Mouse (Mus musculus): ENCODE results near the gene Gm8369. TPM values are rescaled to one million over a fixed set of nuclear protein-coding genes. Genes with fewer than 3 reads are reported as not detected.
"Not testable (repeated sequence)": the region's sequence is repeated elsewhere in the genome, so short reads cannot be mapped to it uniquely, and the experiment has no call there.

The Gm8369 gene
- polyA plus RNA-seq, 1 experiment from 2014 or later = not detected

GRCm38 (mm10) chr19:11517373-11517772 lies 31.6 kb downstream of the Gm8369 start:
- WGBS (ENCODE audit: insufficient replicate concordance) = 13% methylated on average over 1 of the region's 1 CpGs
- H3K4me2 ChIP-seq; H3K9me3 ChIP-seq (replicated peaks); ATAC-seq; H3K4me1 ChIP-seq; H3K9ac ChIP-seq; H3K4me3 ChIP-seq; H3K27me3 ChIP-seq (replicated peaks); H3K36me3 ChIP-seq; H3K27ac ChIP-seq: not testable (repeated sequence)

GRCm38 (mm10) chr19:11518356-11518755 lies 32.6 kb downstream of the Gm8369 start:
- not testable (repeated sequence) for H3K4me2 ChIP-seq; H3K9ac ChIP-seq; H3K27ac ChIP-seq; ATAC-seq; H3K27me3 ChIP-seq (replicated peaks); H3K9me3 ChIP-seq (replicated peaks); H3K4me1 ChIP-seq; H3K36me3 ChIP-seq; H3K4me3 ChIP-seq
- WGBS (ENCODE audit: insufficient replicate concordance) = 19% methylated on average over 2 of the region's 2 CpGs

DNA sequence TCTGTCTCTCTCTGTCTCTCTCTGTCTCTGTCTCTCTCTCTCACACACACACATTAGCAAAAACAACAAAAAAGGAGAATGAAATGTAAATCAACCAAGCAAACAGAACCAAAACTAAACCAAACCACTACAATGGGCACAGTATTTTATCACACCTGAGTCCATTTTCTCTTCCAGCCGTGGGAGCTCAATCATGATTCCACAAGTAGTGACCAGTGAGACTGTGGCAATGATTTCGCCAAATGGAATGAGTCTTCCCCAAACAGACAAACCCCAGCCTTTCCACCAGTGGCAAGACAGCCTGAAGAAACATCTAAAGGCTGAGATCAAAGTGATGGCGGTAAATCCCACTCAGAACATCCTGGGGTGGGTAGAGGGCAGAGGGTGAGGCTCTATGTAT lies 34.4 kb downstream of the Gm8369 start:
- Histone ChIP-seq H3K9ac (no peak overlapping the region), H3K36me3 (no peaks in the 10 kb centered on the region), H3K27ac (no peak overlapping the region), H3K4me3 (no peak overlapping the region), H3K4me1 (no peaks in the 10 kb centered on the region), H3K27me3 (replicated peaks) (no peaks in the 10 kb centered on the region), H3K9me3 (replicated peaks) (no peaks in the 10 kb centered on the region), H3K4me2 (no peak overlapping the region)
- 63% methylated on average over 3 of the region's 3 CpGs for WGBS (ENCODE audit: insufficient replicate concordance)
- no peak for ATAC-seq

- Histone ChIP-seq H3K9me3 (replicated peaks) (no peaks in the 10 kb centered on the region), H3K4me3 (no peak overlapping the region), H3K27ac (no peak overlapping the region), H3K36me3 (no peaks in the 10 kb centered on the region), H3K4me2 (no peak overlapping the region), H3K4me1 (0 out of 2 replicates have a peak, but pooled peaks cover 4% of the 10 kb centered on the region), H3K9ac (no peak overlapping the region), H3K27me3 (replicated peaks) (no peaks in the 10 kb centered on the region)
- WGBS (ENCODE audit: insufficient replicate concordance) = 66% methylated on average over 1 of the region's 1 CpGs
- no peak for ATAC-seq
These were observed 47.7 kb downstream of the Gm8369 start for GRCm38 (mm10) chr19:11533421-11533820.

GRCm38 (mm10) chr19:11533888-11534445 lies 48.2 kb downstream of the Gm8369 start:
- Histone ChIP-seq H3K27ac (no peak overlapping the region), H3K36me3 (no peaks in the 10 kb centered on the region), H3K4me1 (0 out of 2 replicates have a peak, but pooled peaks cover 4% of the 10 kb centered on the region), H3K9ac (no peak overlapping the region), H3K27me3 (replicated peaks) (no peaks in the 10 kb centered on the region), H3K4me2 (no peak overlapping the region), H3K4me3 (no peak overlapping the region), H3K9me3 (replicated peaks) (no peaks in the 10 kb centered on the region)
- ATAC-seq = no peak
- 53% methylated on average over 2 of the region's 2 CpGs for WGBS (ENCODE audit: insufficient replicate concordance)

GRCm38 (mm10) chr19:11536593-11536992 lies 50.9 kb downstream of the Gm8369 start, which contains the start of gene Ms4a4d:
Gene Ms4a4d, plus strand, starts transcription at chr19:11536801.
- no peaks in the 10 kb centered on the region for H3K36me3 ChIP-seq
- no peaks in the 10 kb centered on the region for H3K9me3 ChIP-seq (replicated peaks)
- 0 out of 2 replicates have a peak, but pooled peaks cover 4% of the 10 kb centered on the region for H3K4me1 ChIP-seq
- H3K4me3 ChIP-seq = no peak within 1 kb of the TSS
- 18% methylated on average over 7 of the region's 7 CpGs for WGBS (ENCODE audit: insufficient replicate concordance)
- no peak within 1 kb of the TSS for H3K4me2 ChIP-seq
- no peaks in the 10 kb centered on the region for H3K27me3 ChIP-seq (replicated peaks)
- no peak for ATAC-seq
- H3K27ac ChIP-seq = no peak within 1 kb of the TSS
- H3K9ac ChIP-seq = no peak within 1 kb of the TSS

GRCm38 (mm10) chr19:11537336-11537735 lies 51.6 kb downstream of the Gm8369 start:
- Histone ChIP-seq H3K9ac (no peak overlapping the region), H3K4me2 (no peak overlapping the region), H3K27me3 (replicated peaks) (no peaks in the 10 kb centered on the region), H3K4me3 (no peak overlapping the region), H3K27ac (no peak overlapping the region), H3K9me3 (replicated peaks) (no peaks in the 10 kb centered on the region), H3K36me3 (no peaks in the 10 kb centered on the region), H3K4me1 (0 out of 2 replicates have a peak, but pooled peaks cover 4% of the 10 kb centered on the region)
- no peak for ATAC-seq
- 12% methylated on average over 2 of the region's 2 CpGs for WGBS (ENCODE audit: insufficient replicate concordance)

GRCm38 (mm10) chr19:11540166-11540821 lies 54.6 kb downstream of the Gm8369 start:
- H3K9me3 ChIP-seq (replicated peaks); ATAC-seq; H3K4me1 ChIP-seq; H3K9ac ChIP-seq; H3K36me3 ChIP-seq; H3K27ac ChIP-seq; H3K4me3 ChIP-seq; H3K27me3 ChIP-seq (replicated peaks); H3K4me2 ChIP-seq: not testable (repeated sequence)
- 75% methylated on average over 1 of the region's 1 CpGs for WGBS (ENCODE audit: insufficient replicate concordance)

DNA sequence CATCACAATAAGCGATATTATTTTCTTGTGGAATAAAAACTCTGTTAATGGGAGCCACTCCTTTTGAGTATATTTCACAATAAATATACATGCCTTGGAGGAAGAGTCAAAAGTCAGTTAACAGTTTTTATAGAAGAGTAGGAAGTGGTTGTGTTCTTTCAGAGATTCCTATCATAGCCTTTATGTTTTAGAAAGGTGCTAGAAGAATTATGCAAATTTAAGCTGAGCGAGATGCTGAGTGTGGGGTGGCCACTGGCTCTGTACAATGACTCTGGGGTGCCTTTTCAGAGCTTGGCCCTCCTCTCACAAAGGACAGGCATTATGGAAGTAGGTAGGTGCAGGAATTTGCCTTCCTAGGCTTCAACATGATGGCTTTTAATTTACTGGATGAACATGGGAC lies 58.6 kb downstream of the Gm8369 start:
- H3K9ac ChIP-seq; ATAC-seq; H3K27ac ChIP-seq; H3K4me1 ChIP-seq; H3K27me3 ChIP-seq (replicated peaks); H3K9me3 ChIP-seq (replicated peaks); H3K36me3 ChIP-seq; H3K4me3 ChIP-seq; H3K4me2 ChIP-seq: not testable (repeated sequence)
- 70% methylated on average over 2 of the region's 2 CpGs for WGBS (ENCODE audit: insufficient replicate concordance)

- Histone ChIP-seq H3K9me3 (replicated peaks) (no peaks in the 10 kb centered on the region), H3K36me3 (no peaks in the 10 kb centered on the region), H3K4me3 (no peak overlapping the region), H3K9ac (no peak overlapping the region), H3K4me2 (no peak overlapping the region), H3K27ac (no peak overlapping the region), H3K4me1 (no peaks in the 10 kb centered on the region), H3K27me3 (replicated peaks) (no peaks in the 10 kb centered on the region)
- no peak for ATAC-seq
These were observed 62.2 kb downstream of the Gm8369 start for GRCm38 (mm10) chr19:11547911-11548310.

DNA sequence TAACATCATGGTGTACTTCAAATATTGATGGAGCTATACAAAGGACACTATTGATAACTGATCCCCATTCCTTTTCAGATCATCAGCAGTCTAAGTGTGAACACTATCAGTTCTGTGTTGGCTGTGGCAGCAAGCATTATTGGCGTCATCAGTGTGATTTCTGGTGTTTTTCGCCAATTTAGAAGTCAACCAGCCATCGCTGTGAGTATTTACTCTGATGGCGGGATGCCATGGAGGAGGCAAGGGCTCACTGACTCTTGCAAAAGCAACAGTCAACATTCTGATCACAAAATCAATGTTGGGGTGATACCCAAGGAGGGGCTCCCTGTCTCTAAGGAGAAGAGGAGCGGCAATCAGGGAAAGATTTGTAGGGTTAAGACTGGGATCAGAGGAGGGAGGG lies 69.0 kb downstream of the Gm8369 start:
- Histone ChIP-seq H3K36me3 (no peaks in the 10 kb centered on the region), H3K27me3 (replicated peaks) (no peaks in the 10 kb centered on the region), H3K4me1 (no peaks in the 10 kb centered on the region), H3K9ac (no peak overlapping the region), H3K9me3 (replicated peaks) (no peaks in the 10 kb centered on the region), H3K4me2 (no peak overlapping the region), H3K4me3 (no peak overlapping the region), H3K27ac (no peak overlapping the region)
- WGBS (ENCODE audit: insufficient replicate concordance) = 66% methylated on average over 5 of the region's 5 CpGs
- ATAC-seq = no peak

GRCm38 (mm10) chr19:11559560-11559959 lies 73.8 kb downstream of the Gm8369 start:
- H3K27ac ChIP-seq; H3K36me3 ChIP-seq; H3K4me3 ChIP-seq; H3K4me2 ChIP-seq; H3K4me1 ChIP-seq; H3K27me3 ChIP-seq (replicated peaks); ATAC-seq; H3K9ac ChIP-seq; H3K9me3 ChIP-seq (replicated peaks): not testable (repeated sequence)

All from liver, embryonic 12.5 days (tissue).